Mouse (Mus musculus) T-cell, adult 2 months (primary cell): ENCODE measurements around the gene Pim3.

ENCODE experiments used
- DNase-seq: peaks from one replicate; pipeline ENCODE4 v3.0.0; 2022; ENCODE audit warnings: low spot score

The Pim3 gene

GRCm38 (mm10) chr15:88858141-88858541, 3.8 kb upstream of the Pim3 start:
- DNase-seq, result no peak

GRCm38 (mm10) chr15:88858707-88859106, 3.3 kb upstream of the Pim3 start:
- DNase-seq, result no peak

- DNase-seq, result no peak
These were observed 2.6 kb upstream of the Pim3 start for GRCm38 (mm10) chr15:88859206-88859970.

- no peak for DNase-seq
These were observed 1.2 kb upstream of the Pim3 start for GRCm38 (mm10) chr15:88860781-88861180.

- DNase-seq, result peak; percentile 53
These were observed 1.1 kb downstream of the Pim3 start for GRCm38 (mm10) chr15:88862881-88863694.

GRCm38 (mm10) chr15:88863695-88864231, 1.8 kb downstream of the Pim3 start:
- DNase-seq, result peak; percentile 85

GRCm38 (mm10) chr15:88864270-88865030, 2.5 kb downstream of the Pim3 start:
- DNase-seq, result no peak

- no peak for DNase-seq
These were observed 3.1 kb downstream of the Pim3 start for GRCm38 (mm10) chr15:88865061-88865460.

GRCm38 (mm10) chr15:88865888-88866695, 4.1 kb downstream of the Pim3 start:
- no peak for DNase-seq

- no peak for DNase-seq
These were observed 5.0 kb downstream of the Pim3 start for GRCm38 (mm10) chr15:88866934-88867356.

GRCm38 (mm10) chr15:88867368-88868023, 5.5 kb downstream of the Pim3 start:
- no peak for DNase-seq

GRCm38 (mm10) chr15:88868024-88868742, 6.2 kb downstream of the Pim3 start:
- no peak for DNase-seq

- no peak for DNase-seq
These were observed 8.6 kb downstream of the Pim3 start for GRCm38 (mm10) chr15:88870418-88871185.

- no peak for DNase-seq
These were observed 12.1 kb downstream of the Pim3 start for GRCm38 (mm10) chr15:88874061-88874460.

GRCm38 (mm10) chr15:88874477-88874876, 12.5 kb downstream of the Pim3 start:
- no peak for DNase-seq

- DNase-seq, result no peak
These were observed 13.7 kb downstream of the Pim3 start for GRCm38 (mm10) chr15:88875625-88876081.

GRCm38 (mm10) chr15:88876155-88877020, 14.4 kb downstream of the Pim3 start:
- DNase-seq, result peak; percentile 75

GRCm38 (mm10) chr15:88877021-88877400, 15.0 kb downstream of the Pim3 start:
- DNase-seq, result no peak
